Mouse (Mus musculus) lung, adult 2 months (tissue): Measurements from ENCODE around the gene Cby3.

Source experiments
- CTCF ChIP-seq: fragments of 200-500 bp; IDR thresholded peaks from 2 replicates; pipeline ENCODE4 v1.5.1; 2011; ENCODE audit warnings: mild to moderate bottlenecking, low read length, control low read depth; ENCODE audit not compliant: insufficient read depth
- POLR2A ChIP-seq: fragments of 200-500 bp; IDR thresholded peaks from 2 replicates; pipeline ENCODE4 v1.6.1; 2011; ENCODE audit warnings: low read depth, mild to moderate bottlenecking, control low read depth, low read length, borderline replicate concordance; ENCODE audit errors: extremely low read depth

DNA sequence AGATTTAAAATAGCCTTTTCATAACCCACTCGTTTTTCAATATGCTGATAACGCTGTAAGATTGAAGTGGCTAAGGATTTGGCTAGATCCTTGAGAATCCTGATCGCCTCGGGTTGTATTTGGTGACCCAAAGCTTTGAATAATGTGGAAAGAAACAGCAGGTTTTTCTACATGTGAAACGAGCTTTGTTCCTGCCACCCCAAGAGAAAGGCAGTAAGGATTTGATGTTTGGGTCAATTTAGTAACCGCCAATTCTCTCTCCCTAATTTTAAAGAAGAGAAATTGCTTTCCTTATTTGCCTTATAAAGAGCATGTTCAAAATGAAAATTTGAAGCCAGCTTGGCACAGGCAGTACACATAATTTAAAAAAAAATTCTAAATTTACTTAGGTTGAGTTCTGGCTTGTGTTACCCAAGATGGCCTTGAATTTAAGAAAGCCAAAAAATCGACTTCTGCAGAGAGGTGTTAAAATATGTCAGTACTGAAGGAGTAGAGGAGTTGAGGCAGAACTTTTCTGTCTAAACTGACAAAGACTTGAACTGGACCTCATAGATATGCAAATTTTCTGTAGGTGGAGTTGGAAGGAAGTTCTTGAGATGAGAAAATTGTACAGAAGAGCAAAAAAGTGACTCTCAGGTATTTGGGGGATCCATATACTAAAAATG is 27.8 kb upstream of the Cby3 start:
- no peak for TF ChIP-seq POLR2A
- TF ChIP-seq CTCF: no peak
